Mouse (Mus musculus): Measurements from ENCODE around the gene Mvb12b.

The Mvb12b gene

DNA sequence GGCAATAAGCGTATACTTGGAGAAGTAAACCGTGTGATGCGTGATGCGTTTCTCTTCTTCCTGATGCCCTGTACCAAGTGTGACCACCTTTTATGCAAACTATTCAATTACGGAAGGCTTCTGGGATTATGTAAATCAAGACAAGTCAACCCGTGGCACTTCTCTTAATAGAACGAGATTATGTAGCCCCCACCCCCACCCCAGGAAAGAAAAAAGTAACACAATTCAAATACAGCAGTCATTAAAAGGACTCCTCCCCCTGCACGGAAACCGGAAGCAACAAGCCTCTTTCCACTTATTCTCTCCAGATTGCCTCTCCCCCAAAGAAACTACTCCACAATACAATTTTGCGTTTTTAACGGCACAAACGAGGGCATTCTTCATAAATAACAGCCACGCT, 99.6 kb downstream of the Mvb12b start:
- DNase-seq (ENCODE audit: extremely low spot score, low read depth, low spot score) = no peak

DNA sequence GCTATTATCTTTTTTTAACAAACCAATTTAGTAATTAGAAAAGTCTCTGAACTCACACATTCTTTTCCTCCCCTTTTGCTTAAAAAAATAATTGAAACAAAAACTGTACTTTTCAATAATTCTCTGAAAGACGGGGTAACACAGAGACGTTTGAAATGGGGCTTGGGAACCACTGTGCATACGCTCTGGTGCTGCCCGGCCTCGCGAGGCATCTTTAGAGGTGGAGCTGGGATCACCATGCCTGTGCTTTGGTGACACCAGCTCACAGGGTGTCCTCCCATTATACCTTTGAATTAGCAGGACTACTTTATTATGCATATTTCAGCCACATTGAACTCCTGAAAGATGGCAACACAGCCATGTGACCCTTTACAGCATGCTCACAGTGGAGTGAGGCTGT, 101.7 kb downstream of the Mvb12b start:
- DNase-seq (ENCODE audit: extremely low spot score, low read depth, low spot score) = no peak

- DNase-seq (ENCODE audit: extremely low spot score, low read depth, low spot score) = no peak
Measured at GRCm38 (mm10) chr2:33785596-33785995, 102.2 kb downstream of the Mvb12b start.

GRCm38 (mm10) chr2:33784721-33785120, 103.0 kb downstream of the Mvb12b start:
- no peak for DNase-seq (ENCODE audit: extremely low spot score, low read depth, low spot score)

- DNase-seq (ENCODE audit: extremely low spot score, low read depth, low spot score) = no peak
Measured at GRCm38 (mm10) chr2:33783419-33783818, 104.3 kb downstream of the Mvb12b start.

DNA sequence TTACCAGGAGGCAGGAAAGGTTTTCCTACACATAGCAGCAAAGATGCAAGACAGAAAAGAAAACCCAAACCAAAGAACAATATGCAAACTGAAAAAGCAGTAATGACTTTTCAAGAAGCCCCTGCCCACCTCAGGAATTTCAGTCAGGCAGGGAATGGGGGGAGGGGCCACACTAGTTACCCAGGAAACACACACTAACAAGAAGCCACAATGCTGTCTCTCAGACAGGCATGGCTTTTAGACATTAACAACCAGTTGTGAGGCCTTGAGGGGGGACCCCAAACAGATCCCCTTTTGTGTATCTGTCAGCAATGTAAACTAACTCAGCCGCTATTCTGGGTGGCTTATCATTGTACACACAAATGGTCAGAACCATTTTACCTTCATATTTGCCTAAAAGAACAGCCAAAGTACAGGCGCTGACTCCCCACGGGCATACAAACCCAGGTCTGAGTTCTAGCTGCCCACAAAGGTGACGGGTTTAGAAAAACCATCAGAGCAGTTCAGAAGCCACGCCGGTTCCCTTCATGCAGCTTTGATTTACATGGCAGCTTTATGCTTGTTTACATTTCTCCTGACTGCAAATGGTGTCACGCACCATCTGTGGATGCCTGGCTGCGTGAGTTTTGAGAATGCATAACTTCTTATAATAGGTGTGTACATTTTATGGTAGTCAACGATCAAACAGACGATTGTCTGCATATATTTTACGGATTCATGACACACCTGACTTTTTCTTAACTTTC, 105.9 kb downstream of the Mvb12b start:
- DNase-seq (ENCODE audit: extremely low spot score, low read depth, low spot score) = no peak

DNA sequence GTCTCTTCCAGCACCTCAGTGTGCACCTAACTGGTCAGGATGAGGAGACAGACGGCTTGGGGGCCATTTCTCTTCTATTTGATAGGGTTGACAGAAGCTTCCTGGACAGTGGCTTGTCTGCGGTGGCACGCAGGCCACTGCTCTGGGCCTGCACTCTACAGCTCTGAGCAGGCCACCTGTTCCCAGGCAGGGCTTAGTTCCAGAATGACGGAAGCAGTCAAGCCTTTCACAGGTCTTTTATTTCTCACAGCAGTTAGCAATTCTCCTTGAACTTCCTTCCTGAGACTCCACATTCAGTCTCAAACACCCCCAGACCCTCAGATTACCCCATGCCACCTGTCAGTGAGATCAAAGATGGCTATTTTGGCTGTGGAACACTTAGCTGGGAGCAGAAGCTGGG, 109.3 kb downstream of the Mvb12b start:
- DNase-seq (ENCODE audit: extremely low spot score, low read depth, low spot score) = no peak

DNA sequence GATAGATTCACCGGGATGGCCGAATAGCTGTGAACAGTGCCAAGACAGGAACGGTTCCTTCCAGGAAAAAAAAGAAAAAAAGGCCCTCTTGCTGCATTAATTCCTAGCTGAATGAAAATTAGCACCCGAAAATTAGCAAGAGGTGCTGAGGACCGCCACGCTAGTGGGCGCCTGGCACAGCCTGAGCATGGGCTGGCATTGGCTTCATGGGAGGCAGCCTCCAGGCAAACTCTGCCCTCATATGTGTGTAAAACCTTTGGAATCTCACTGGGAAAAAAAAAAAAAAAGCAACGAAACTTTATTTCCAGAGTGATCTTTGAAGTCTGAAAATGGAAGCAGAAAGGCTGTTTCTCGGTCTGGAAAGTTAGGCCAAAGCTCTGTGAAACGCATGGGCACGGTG, 110.7 kb downstream of the Mvb12b start:
- DNase-seq (ENCODE audit: extremely low spot score, low read depth, low spot score) = no peak

GRCm38 (mm10) chr2:33774884-33775283, 112.9 kb downstream of the Mvb12b start:
- no peak for DNase-seq (ENCODE audit: extremely low spot score, low read depth, low spot score)

GRCm38 (mm10) chr2:33774106-33774505, 113.6 kb downstream of the Mvb12b start:
- DNase-seq (ENCODE audit: extremely low spot score, low read depth, low spot score) = no peak

- DNase-seq (ENCODE audit: extremely low spot score, low read depth, low spot score) = no peak
Measured at GRCm38 (mm10) chr2:33772439-33772838, 115.3 kb downstream of the Mvb12b start.

DNA sequence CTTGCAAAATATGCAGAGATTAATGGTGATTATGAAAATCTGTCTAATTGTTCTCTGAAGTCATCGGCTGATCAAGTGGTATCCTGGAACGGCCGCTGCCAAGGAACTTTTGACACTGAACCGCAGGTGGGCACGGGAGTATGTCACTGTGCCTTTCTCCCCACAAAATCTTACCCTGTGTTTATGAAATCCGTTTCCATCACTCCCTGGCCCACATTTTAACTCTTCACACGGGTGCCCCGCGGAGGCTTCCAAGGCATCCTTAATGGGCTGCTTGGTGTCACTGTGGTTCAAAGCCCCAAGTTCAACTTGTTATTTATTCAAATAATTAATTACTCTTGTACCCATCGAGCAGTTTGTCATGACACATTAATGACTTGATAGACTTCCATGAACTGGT, 116.4 kb downstream of the Mvb12b start:
- no peak for DNase-seq (ENCODE audit: extremely low spot score, low read depth, low spot score)

DNA sequence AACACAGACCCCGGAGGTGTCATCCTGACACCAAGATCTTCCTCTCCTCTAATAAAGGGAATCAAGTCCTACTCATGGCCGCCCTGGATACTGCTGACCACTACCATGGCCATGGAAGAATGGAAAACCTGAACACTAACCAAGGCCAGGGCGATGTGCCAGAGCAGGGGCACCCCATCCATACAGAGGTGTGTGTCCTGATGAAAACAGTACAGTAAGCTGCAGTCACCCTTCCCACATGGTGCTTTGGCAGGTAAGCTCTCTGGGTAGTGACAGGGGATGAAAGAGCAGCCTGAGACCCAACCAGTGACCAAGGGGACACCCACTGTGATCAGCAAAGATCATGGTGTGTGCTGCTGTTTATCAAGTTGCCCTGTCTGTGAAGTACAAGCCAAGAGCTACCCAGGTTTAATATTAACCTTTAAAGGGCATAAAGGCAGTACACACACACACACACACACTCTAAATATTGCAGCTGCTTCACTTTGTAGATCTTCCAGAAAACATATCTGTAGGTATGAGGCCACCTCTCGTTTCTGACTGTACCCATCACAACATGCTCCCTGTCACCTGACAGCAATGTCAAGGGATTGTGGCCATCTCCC, 117.1 kb downstream of the Mvb12b start:
- DNase-seq (ENCODE audit: extremely low spot score, low read depth, low spot score) = no peak

GRCm38 (mm10) chr2:33764476-33764875, 123.3 kb downstream of the Mvb12b start:
- no peak for DNase-seq (ENCODE audit: extremely low spot score, low read depth, low spot score)

DNA sequence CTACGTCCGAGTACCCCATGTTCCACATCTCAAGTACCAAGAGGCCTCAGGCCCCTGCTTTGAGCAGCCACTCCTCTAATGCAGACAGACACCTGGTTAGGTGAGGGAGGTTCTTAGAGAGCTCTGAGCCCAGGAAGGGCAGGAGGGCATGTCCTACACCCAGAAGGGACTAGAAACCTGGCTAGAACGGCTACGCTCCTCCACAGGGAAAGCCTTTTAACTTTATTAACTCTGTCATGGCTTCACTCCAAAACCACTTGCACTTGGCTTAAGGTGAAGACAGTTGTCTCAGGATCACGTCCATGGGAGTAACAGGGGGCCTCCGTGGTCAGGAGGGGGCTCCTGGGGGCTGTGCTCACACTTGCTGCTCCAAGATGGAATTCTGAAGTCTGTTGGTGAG, 125.5 kb downstream of the Mvb12b start:
- no peak for DNase-seq (ENCODE audit: extremely low spot score, low read depth, low spot score)

- DNase-seq (ENCODE audit: extremely low spot score, low read depth, low spot score) = no peak
Measured at GRCm38 (mm10) chr2:33760571-33760991, 127.2 kb downstream of the Mvb12b start.

DNA sequence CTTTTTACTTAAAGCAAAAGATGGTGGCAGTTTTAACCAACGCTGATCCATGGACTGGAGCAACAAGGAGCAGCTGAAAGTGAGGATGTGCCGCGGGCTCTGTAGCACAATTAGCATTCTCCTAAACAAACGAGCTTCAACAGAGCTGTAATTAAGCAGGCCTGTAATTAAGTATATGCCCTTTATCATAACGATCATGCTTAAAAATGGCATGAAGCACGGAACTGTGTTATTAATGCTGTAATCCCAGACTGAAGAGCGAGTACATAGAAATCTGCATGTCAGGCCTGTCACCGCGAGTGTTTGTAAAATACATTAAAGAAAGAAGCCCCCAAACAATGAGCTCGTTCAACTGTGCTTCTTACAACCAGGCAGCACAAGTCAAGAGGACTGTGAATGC, 128.3 kb downstream of the Mvb12b start:
- no peak for DNase-seq (ENCODE audit: extremely low spot score, low read depth, low spot score)

DNA sequence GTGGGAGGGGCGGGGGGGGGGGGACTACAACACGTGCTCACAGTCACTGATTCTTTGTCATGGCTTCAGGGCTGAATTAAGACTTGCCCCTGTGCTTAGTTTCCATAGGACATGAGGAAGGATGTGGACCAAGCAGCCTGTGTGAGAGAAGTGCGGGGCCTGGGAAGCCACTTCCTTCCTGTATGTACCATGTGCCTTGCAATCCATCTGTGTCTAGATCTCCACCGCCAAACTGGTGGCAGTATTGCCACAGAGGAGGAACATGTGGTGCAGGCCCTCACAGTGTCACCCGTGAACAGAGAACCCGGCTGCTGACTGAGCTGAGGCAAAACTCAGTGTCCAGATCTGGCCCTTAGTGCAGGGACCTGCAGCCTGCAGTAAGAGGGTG, 132.1 kb downstream of the Mvb12b start:
- no peak for DNase-seq (ENCODE audit: extremely low spot score, low read depth, low spot score)

DNA sequence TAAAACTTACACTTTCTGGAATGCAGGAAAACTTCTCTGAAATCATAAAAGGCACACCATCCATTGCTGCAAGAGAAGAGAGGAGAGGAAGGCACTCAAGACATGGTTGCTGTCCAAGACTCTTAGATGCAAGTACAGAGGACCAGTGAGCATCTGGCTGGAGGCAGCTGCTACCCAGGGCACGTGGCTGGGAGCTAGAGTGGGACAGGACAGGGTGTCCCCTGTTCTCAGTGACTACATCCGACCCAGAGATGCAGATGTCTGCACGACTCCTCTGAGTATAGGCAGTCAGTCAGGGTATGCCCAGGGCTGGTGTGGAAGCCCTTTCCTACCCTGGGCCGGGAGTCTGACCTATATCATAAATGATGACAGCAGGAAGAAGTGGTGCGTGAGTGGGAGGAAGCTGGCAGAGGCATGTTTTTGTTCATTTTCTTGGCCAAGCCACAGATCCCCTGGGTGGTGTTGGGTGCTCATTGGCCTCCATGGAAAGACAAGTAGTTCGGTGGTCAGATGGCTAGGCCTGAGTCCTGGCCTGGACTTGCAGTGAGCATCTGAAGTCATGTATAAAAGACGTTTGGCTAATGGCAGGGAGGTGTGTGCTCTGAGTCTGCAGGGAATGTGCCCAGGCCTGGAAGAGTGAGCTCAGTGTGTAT, 132.6 kb downstream of the Mvb12b start:
- no peak for DNase-seq (ENCODE audit: extremely low spot score, low read depth, low spot score)

GRCm38 (mm10) chr2:33754317-33754633, 133.5 kb downstream of the Mvb12b start:
- no peak for DNase-seq (ENCODE audit: extremely low spot score, low read depth, low spot score)

GRCm38 (mm10) chr2:33753630-33754316, 134.0 kb downstream of the Mvb12b start:
- no peak for DNase-seq (ENCODE audit: extremely low spot score, low read depth, low spot score)

- no peak for DNase-seq (ENCODE audit: extremely low spot score, low read depth, low spot score)
Measured at GRCm38 (mm10) chr2:33750611-33751010, 137.1 kb downstream of the Mvb12b start.

Measured in hindlimb bud, embryonic 11.5 days (tissue).